Mouse (Mus musculus): ENCODE data around the gene Camsap1. TPM values are rescaled to one million over a fixed set of nuclear protein-coding genes. Genes with fewer than 3 reads are reported as not detected.

Camsap1 gene
- total RNA-seq, 2 experiments from 2014 or later = 4.0 to 19.5 TPM

GRCm38 (mm10) chr2:25982426-25983091 is 523 bp downstream of the Camsap1 start:
- ATAC-seq (replicated peaks; ENCODE audit: low FRiP score, poor library complexity, severe bottlenecking) = no peak

DNA sequence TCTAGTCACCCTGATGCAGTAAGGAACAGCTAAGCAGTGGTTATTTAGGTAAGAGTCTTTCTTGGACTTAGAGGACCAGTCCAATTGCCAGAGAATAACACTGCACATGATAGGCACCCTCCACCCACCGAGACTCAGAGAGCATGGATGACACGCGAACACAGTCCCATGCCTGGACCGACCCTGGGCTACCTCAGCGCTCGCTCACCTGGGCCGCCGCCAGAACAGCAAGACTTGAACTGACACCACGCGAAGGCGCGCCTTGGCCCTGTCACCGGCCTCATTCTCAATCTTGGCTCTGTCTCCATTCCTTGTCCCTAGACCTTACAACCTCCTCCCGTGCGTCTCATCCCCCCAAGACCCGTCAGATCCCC is 1.0 kb downstream of the Camsap1 start:
- ATAC-seq (replicated peaks; ENCODE audit: low FRiP score, poor library complexity, severe bottlenecking) = peak; percentile 40

DNA sequence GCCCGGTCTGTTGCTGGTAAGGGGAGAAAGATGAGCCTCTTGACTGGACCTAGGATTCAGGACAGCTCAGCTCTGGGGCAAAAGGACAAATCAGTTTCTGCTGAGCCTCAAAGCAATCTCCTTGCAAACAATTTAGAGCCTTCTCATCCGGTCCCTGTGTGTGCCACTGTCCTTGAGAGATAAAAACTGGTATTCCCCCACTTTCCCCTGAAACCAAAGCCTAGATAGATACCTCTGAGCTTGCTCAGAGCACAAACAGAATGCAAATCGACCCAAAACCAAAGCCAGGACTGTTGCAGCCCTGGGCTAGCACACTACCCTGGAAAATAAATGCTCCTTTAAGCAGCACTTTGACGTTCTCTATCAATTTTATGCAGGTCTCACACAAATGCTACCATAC is 4.1 kb downstream of the Camsap1 start:
- no peak for ATAC-seq (replicated peaks; ENCODE audit: low FRiP score, poor library complexity, severe bottlenecking)

DNA sequence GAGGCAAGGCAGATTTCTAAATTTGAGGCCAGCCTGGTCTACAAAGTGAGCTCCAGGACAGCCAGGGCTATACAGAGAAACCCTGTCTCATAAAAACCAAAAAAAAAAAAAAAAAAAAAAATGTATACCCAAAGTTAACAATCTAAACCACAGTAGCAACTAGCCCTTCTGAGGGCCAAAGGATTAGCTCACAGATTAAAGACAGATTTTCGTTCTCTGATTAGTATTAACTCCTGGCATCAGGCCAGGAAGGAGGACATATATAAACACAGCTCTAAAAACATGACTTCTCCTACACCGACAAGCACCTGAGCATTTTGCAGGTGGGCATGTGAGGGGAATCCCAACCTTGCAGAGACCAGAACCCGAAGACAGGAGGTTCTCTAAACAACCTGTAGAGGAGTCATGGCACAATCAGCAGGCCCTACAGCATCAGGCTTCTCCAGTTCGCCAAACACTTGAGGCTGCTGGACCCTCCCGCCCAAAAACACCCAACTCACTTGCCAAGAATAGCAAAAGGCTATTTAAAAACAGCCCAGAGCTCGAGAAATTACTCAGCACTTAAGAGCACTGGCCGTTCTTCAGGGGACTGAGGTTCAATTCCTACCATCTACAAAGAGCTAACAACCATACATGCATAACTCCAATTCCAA is 5.4 kb downstream of the Camsap1 start:
- ATAC-seq (replicated peaks; ENCODE audit: low FRiP score, poor library complexity, severe bottlenecking) = no peak

DNA sequence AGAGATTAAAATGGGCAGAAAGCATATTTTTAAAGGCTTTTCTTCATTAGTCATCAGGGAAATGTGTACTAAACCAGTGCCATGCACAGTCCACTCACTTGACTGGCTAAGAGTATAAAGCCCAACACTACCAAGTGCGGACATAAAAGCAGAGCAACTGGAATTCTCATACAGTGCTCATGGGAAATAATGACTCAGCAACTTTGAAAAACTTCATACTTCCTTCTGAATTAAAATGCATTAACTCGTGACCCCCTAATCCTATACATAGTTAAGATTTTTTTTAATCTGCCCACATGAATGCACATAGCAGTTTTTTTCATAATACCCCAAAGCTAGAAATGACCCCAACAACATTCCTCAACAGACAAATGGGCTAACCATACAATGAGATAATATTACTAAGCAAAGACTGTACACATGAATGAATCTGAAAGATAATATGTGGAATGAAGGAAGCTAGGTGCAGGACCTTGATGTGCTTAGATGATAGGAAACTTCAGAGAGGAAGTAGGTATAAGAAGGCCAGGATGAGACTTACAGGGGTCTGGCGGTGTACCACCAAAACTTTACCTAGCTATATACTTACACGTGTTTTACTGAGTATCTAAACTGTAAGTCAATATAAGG is 7.8 kb downstream of the Camsap1 start:
- no peak for ATAC-seq (replicated peaks; ENCODE audit: low FRiP score, poor library complexity, severe bottlenecking)

DNA sequence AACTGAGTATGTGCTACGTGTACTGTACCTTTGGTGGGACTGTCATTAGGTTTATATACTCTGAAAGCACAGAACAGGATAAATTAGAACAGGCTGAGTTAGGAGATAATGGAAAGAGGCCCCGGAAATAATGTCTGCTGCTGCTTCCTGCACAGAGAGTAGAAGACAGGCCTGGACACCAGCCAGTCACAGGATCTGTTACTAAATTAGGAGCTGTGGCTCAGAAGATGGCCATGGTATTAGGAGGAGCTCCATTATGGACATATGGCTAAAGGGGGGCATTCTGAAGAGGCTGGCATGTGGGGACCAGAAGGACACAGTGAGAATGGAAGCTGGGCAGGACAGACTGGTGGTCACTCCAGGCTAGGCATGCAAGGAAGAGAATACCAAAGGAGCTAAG is 12.7 kb downstream of the Camsap1 start:
- no peak for ATAC-seq (replicated peaks; ENCODE audit: low FRiP score, poor library complexity, severe bottlenecking)

DNA sequence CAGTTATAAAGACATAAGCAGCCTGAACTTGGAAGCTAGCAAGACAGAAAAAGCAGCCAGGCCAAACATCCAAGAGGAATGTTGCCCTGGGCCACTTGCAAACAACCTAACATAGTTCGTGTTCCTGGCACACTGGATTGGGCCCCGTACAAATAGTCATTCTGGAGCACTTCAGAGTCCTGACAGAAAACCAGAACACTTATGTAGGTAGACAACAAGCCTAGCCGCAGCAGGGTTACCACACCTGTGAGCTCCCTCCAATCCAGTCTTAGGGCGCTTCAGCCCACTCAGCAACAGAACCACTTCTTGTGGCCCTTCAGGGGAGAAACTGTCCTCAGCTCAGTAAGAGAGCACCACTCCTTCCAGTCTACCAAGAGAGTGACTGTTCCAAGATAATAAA is 13.8 kb downstream of the Camsap1 start:
- no peak for ATAC-seq (replicated peaks; ENCODE audit: low FRiP score, poor library complexity, severe bottlenecking)

GRCm38 (mm10) chr2:25949291-25949690 is 33.8 kb downstream of the Camsap1 start:
- no peak for ATAC-seq (replicated peaks; ENCODE audit: low FRiP score, poor library complexity, severe bottlenecking)

DNA sequence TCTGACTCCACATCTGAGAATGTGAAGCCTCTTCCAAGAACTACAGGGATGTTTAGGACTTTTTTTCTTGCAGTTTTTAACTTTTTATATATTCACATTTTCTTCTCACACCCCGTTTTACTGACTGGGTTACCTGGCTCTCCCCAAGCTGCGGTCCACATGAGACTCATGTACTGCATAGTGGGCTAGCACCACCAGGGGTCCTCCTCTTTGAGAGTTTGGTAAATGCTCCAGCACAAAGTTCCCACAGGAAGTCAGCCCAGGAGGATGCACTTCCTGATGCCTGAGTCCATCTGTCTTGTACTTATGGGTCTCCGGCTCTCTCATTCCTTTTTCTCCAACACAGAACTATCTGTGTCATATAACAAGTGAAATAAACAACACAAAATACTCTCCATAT is 35.1 kb downstream of the Camsap1 start:
- no peak for ATAC-seq (replicated peaks; ENCODE audit: low FRiP score, poor library complexity, severe bottlenecking)

DNA sequence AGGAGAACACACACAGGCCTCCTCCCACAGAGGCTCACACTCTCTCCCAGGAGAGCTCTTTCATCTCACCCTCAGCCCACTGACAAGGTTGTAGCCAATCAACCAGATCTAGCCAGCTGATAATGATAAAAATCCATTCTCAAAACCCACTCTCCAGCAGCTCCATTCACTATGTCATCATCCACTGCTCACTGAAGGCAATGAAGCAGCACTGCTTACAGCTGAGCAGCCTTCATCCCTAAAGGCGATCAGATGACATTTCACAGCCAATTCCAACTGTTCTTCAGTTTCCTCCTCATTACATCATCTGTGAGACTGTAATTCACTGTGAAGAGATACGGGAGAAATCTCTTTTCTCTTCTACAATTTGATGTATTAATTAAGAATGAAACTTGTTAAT is 39.3 kb downstream of the Camsap1 start:
- ATAC-seq (replicated peaks; ENCODE audit: low FRiP score, poor library complexity, severe bottlenecking) = no peak

DNA sequence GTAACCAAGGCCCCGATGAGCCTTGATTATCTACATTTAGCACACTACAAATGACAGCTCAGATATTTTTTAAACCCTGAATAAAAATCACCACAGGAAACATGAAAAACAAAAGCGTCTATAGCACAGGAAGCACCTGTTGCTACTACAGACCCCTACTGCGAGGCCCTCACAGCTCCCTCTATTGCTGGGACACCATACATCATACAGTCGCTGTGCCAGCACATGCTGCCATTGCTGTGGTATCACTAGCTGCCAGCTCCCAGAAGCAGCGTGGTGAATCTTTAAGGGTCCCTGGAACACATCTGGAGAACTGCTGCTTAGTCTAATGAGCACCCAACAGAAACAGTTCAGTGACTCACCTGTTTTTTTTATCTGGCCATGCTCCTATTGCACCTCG is 42.6 kb downstream of the Camsap1 start:
- no peak for ATAC-seq (replicated peaks; ENCODE audit: low FRiP score, poor library complexity, severe bottlenecking)

- no peak for ATAC-seq (replicated peaks; ENCODE audit: low FRiP score, poor library complexity, severe bottlenecking)
These were observed 51.7 kb downstream of the Camsap1 start for GRCm38 (mm10) chr2:25931249-25931859.

DNA sequence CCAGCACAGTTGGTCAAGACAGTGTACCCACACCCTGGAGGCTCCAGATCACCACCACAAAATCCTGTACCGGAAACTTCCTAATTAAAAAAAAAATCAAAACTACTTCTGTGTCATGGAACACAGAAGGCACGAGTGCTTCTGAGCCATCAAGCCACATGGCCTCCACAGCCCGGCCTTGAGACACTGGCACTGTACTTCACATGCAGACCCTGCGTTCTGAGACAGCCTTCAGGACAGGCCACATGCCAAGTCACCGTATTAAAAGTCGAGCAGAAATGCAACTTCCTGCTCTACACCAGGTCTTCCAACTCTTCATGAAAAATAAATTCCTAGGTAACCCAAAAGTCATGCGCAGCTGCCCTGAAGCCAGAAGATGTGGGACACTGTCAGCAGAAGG is 55.3 kb downstream of the Camsap1 start:
- no peak for ATAC-seq (replicated peaks; ENCODE audit: low FRiP score, poor library complexity, severe bottlenecking)

- ATAC-seq (replicated peaks; ENCODE audit: low FRiP score, poor library complexity, severe bottlenecking) = no peak
These were observed 58.1 kb downstream of the Camsap1 start for GRCm38 (mm10) chr2:25924934-25925333.

- ATAC-seq (replicated peaks; ENCODE audit: low FRiP score, poor library complexity, severe bottlenecking) = no peak
These were observed 59.3 kb downstream of the Camsap1 start for GRCm38 (mm10) chr2:25923799-25924198.

DNA sequence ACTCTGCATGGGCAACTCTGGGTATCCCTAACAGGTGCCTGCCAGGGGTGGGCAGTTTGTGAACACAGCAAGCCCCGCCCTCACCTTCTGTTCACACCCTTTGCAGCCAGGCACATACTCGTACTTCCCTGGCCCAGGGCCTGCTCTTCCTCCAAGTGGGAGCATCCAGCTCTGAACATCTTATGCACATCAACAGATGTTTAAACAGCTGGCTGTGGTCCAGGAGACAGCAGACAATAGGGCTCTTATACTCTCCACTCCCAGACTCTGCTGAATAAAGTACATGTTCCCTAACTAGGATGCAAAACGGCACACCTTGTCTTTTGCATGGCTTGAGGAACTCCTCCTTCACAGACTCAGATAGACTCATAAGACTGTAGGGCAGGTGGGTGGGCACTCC is 63.1 kb downstream of the Camsap1 start:
- no peak for ATAC-seq (replicated peaks; ENCODE audit: low FRiP score, poor library complexity, severe bottlenecking)

GRCm38 (mm10) chr2:25918408-25918807 is 64.7 kb downstream of the Camsap1 start:
- ATAC-seq (replicated peaks; ENCODE audit: low FRiP score, poor library complexity, severe bottlenecking) = no peak

GRCm38 (mm10) chr2:25914821-25915220 is 68.3 kb downstream of the Camsap1 start:
- no peak for ATAC-seq (replicated peaks; ENCODE audit: low FRiP score, poor library complexity, severe bottlenecking)

- ATAC-seq (replicated peaks; ENCODE audit: low FRiP score, poor library complexity, severe bottlenecking) = no peak
These were observed 68.9 kb downstream of the Camsap1 start for GRCm38 (mm10) chr2:25914201-25914600.

- ATAC-seq (replicated peaks; ENCODE audit: low FRiP score, poor library complexity, severe bottlenecking) = no peak
These were observed 69.8 kb downstream of the Camsap1 start for GRCm38 (mm10) chr2:25913247-25913646.

DNA sequence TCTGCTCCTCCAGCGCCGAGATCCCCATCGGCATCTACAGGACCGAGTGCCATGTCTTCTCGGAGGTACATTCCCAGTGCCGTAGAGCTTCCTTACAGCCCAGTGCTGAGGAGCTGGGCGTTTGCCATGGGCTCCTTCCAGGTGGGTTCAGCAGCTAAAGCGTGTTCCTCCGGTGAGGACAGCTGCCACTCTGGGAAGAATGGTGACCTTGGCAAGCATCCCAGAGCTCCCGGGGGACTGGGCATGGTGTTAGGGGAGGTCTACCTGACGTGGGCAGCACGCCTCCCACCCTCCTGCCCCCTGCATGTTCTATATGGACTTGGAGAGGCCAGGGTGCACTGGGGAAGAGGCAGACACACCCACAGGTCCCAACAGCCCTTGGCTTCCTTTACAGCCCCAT is 73.2 kb downstream of the Camsap1 start:
- ATAC-seq (replicated peaks; ENCODE audit: low FRiP score, poor library complexity, severe bottlenecking) = no peak
